Mouse (Mus musculus) lung, postnatal 14 days (tissue): ENCODE measurements around the gene Psmg3.

Source experiments
- DNase-seq: peaks from one replicate; pipeline ENCODE4 v3.0.0; 2021

The Psmg3 gene

GRCm38 (mm10) chr5:139793338-139794089 is 33.2 kb downstream of the Psmg3 start:
- DNase-seq = peak; percentile 54

- no peak for DNase-seq
These were observed 33.7 kb downstream of the Psmg3 start for GRCm38 (mm10) chr5:139792966-139793337.

- no peak for DNase-seq
These were observed 34.4 kb downstream of the Psmg3 start for GRCm38 (mm10) chr5:139792159-139792775.

- peak; percentile 99 for DNase-seq
These were observed 35.2 kb downstream of the Psmg3 start, which contains the start of gene Mafk for GRCm38 (mm10) chr5:139791227-139792158. Gene Mafk (plus strand): TSS chr5:139791513.

- DNase-seq = no peak
These were observed 37.2 kb downstream of the Psmg3 start for GRCm38 (mm10) chr5:139789466-139789865.

- DNase-seq = no peak
These were observed 45.3 kb downstream of the Psmg3 start for GRCm38 (mm10) chr5:139781406-139781805.

GRCm38 (mm10) chr5:139776966-139777365 is 49.7 kb downstream of the Psmg3 start:
- no peak for DNase-seq

- DNase-seq = peak; percentile 98
These were observed 51.3 kb downstream of the Psmg3 start, which contains the start of gene Ints1 for GRCm38 (mm10) chr5:139775216-139775926. Gene Ints1 (minus strand): TSS chr5:139775674.
